Mouse (Mus musculus): ENCODE measurements around the gene Elf2.
A peak's percentile ranks its signal among the peaks of the same experiment; 100 is the strongest.

- no peak for TF ChIP-seq CTCF (conservative IDR thresholded peaks at IDR 0.05; ENCODE audit: insufficient read depth, insufficient read length, low read depth, low read length)
- TF ChIP-seq POLR2A (IDR thresholded peaks at IDR 0.05; ENCODE audit: low read depth, low read length) = peak; percentile 80
Measured at GRCm38 (mm10) chr3:51224363-51225225, 115.9 kb downstream of the Elf2 start, which contains the start of gene Noct.
